Mouse (Mus musculus) activated CD4-positive, CD25-positive, alpha-beta regulatory T cell, adult 9 weeks (primary cell): ENCODE data around the gene Ces1b. TPM values are rescaled to one million over a fixed set of nuclear protein-coding genes. Genes with fewer than 3 reads are reported as not detected.

Experiments
- polyA plus RNA-seq: library from polyadenylated mRNA; unstranded; fragments of 100-300 nt; shearing (Covaris generic); gene quantifications from one replicate; pipeline ENCODE4 v1.2.1, GENCODE M21; 2017

The Ces1b gene
- polyA plus RNA-seq, result not detected

DNA sequence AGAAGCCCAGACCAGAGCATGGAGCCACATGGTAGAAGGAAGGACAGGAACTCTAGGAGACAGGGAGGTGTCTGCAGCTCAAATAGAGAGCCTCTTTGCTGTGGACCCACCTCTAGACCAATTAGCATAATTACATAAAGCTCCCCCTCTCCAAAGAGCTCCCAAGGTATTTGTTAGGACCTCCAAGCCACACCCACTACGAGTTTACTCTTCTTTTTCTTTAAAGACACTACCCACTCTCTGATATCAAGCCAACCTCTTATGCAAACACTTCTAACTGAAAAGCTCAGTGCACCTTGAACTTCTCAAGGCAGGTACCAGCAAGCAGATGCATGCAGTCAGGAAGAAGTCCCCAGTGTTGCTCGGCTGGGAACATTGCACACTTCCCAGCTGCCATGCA, at the start of gene Ces1b:
Gene Ces1b (minus strand): TSS at position 131 of the 400 bp plus-strand sequence.

GRCm38 (mm10) chr8:93048092-93048491, 31.7 kb downstream of the Ces1b start, which contains the start of gene Ces1a:
Gene Ces1a (minus strand): TSS chr8:93048192.

Other genes with a start within 250 kb of the Ces1b start
- 0.78 TPM for gene Lpcat2, start 224.7 kb downstream of the Ces1b start, polyA plus RNA-seq
- not detected for gene Capns2, start 178.6 kb downstream of the Ces1b start, polyA plus RNA-seq
- gene Slc6a2, start 119.9 kb downstream of the Ces1b start, polyA plus RNA-seq, result not detected
- gene Ces1a, start 31.8 kb downstream of the Ces1b start, polyA plus RNA-seq, result not detected
- not detected for gene Ces1c, start 51.3 kb upstream of the Ces1b start, polyA plus RNA-seq
- not detected for gene Ces1d, start 117.8 kb upstream of the Ces1b start, polyA plus RNA-seq
- gene Ces1e, start 149.6 kb upstream of the Ces1b start, polyA plus RNA-seq, result not detected
- not detected for gene Ces1f, start 199.7 kb upstream of the Ces1b start, polyA plus RNA-seq